Mouse (Mus musculus) embryonic fibroblast, embryonic 13.5 days (primary cell): ENCODE results near the gene Fbxw27.
"Not testable (repeated sequence)": the region's sequence is repeated elsewhere in the genome, so short reads cannot be mapped to it uniquely, and the experiment has no call there.

Experiments
- CTCF ChIP-seq: IDR thresholded peaks from 2 replicates; pipeline ENCODE4 v1.5.1; 2011; ENCODE audit warnings: mild to moderate bottlenecking, control low read depth, low read length, moderate library complexity, borderline replicate concordance; ENCODE audit not compliant: insufficient read depth
- POLR2A ChIP-seq: IDR thresholded peaks from 2 replicates; pipeline ENCODE4 v1.6.1; 2011; ENCODE audit warnings: low read depth, mild to moderate bottlenecking, control low read depth, low read length, moderate library complexity

- not testable (repeated sequence) for TF ChIP-seq POLR2A, CTCF
Measured at GRCm38 (mm10) chr9:109766841-109767240, 23.6 kb downstream of the Fbxw27 start.
